Mouse (Mus musculus): ENCODE measurements around the gene Smurf2.
"Not testable (repeated sequence)": the region's sequence is repeated elsewhere in the genome, so short reads cannot be mapped to it uniquely, and the experiment has no call there.

The Smurf2 gene

DNA sequence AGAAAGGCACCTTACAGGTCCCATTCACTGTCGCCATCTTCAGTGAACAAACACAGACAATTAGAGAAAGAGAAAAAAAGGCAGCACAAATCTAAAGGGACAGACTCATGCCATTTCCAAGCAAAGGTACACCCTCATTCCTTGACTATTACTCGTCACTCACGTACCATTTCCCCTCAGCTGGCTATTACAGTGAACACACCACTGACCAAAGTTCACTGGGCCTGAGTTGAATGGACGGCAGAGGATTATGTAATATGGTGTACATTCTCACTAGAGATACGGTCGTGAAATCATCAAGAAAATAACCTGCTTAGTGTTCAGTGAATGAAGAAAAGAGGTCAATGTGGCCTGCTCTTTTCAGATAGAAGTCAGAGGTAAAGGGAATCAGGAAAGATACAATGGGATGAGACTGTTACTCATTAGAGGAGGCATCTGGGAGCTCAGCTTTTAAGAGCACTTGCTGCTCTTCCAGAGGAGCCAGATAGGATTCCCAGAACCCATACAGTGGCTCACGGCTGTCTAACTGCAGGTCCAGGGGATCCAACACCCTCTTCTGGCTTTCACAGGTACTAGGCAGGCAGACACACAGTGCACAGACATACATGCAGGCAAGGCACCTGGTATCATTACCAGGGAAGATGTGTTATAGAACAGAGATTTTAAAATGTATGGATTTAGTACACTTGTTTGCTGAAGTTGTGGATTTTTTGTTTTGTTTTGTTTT is 107.9 kb downstream of the Smurf2 start:
- no peak for DNase-seq (ENCODE audit: low read depth, low spot score)

GRCm38 (mm10) chr11:106807442-106807841 is 113.1 kb downstream of the Smurf2 start:
- not testable (repeated sequence) for DNase-seq (ENCODE audit: low read depth, low spot score)

DNA sequence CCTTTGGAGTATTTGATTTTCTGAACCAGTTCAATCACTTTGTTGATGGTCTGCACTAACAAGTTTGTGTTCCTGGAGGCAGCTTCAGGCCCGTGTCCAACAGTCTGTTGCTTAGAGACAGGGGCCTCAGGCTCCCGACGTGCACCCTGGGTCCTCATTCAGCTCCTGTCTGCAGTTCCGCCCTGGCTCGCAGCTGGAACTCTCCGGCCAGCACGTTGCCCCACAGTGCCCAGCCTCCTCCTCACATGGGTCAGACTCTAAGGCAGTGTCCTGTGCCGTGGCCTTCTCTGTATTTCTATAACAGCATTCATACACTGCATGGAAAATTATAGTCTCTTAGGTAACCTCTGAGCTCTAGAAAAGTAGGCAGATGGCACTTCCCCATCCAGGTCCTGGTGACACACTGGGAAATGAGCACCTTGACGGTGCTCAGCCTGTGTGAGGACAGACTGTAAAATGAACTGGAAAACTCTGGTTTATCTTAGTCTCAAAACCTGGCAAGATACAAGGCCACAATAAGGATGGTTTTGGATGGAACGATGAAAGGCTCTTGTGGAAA is 118.4 kb downstream of the Smurf2 start:
- no peak for DNase-seq (ENCODE audit: low read depth, low spot score)

GRCm38 (mm10) chr11:106795679-106796078 is 124.8 kb downstream of the Smurf2 start:
- peak; percentile 51 for DNase-seq (ENCODE audit: low read depth, low spot score)

DNA sequence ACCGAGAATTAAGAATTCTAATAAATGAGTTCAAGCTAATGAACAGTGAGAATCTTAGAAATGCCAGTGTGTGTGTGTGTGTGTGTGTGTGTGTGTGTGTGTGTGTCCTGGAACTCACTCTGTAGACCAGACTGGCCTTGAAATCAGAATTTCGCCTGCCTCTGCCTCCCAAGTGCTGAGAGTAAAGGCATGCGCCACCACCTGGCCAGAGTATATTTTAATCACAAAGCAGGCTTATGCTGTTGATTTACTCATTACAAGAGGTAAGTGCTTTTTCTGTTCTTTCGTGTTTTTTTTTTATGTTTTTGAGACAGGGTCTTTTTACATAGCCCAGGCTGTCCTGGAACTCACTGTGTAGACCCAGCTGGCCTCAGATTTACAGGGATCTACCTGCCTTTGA is 126.7 kb downstream of the Smurf2 start:
- DNase-seq (ENCODE audit: low read depth, low spot score): no peak

GRCm38 (mm10) chr11:106789649-106790048 is 130.9 kb downstream of the Smurf2 start:
- peak; percentile 44 for DNase-seq (ENCODE audit: low read depth, low spot score)

- DNase-seq (ENCODE audit: low read depth, low spot score): peak; percentile 98
Observed at GRCm38 (mm10) chr11:106788775-106789459, 131.6 kb downstream of the Smurf2 start, which contains the start of the genes Ddx5 and Cep95. Gene Ddx5, minus strand, starts transcription at chr11:106789185. Gene Cep95, plus strand, starts transcription at chr11:106789252.

GRCm38 (mm10) chr11:106788026-106788774 is 132.3 kb downstream of the Smurf2 start:
- DNase-seq (ENCODE audit: low read depth, low spot score): peak; percentile 97

DNA sequence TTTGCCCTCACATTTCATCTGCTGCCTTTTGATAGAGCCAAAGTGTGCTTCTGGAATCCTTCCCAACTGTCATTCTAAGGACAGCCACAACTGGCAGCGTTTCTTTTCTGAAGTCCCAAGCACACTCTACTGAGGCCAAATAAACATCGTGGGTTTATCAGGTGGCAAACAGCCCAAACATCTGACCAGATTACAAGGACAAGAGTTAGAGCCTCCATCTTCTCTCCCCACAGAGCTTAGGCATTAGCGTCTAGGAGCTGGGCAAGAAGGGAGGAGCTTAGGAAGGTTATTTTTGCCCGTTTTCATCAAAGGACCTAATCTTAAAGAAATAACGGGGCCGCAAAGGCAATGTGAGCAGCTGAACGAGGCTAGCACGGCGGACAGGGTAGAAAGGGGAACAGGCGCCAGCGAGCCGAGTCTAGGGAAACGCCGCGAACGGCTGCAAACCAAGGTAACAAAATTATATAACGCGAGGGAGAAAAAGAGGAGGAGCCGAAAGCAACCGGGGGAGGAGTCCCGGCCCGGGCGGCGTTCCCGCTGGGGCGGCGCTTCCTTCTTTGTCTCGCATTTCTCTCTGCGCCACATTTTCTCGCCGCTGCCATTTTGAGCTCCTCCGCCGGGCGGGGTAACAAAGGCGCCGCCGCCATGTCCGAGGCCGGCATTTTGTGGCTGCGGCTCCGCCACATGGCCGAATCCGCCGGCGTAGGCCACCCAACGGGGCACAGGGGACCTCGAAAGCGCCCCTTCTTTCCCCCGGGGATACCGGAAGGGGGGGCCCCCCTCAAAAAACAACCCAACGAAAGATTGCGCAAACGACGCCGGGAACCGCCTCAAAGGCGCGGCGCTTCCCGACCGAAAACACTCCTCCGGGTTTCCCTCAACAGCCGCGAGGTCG is 133.1 kb downstream of the Smurf2 start:
- peak; percentile 86 for DNase-seq (ENCODE audit: low read depth, low spot score)

- DNase-seq (ENCODE audit: low read depth, low spot score): no peak
Observed at GRCm38 (mm10) chr11:106785043-106785442, 135.5 kb downstream of the Smurf2 start.

- DNase-seq (ENCODE audit: low read depth, low spot score): no peak
Observed at GRCm38 (mm10) chr11:106784476-106784875, 136.0 kb downstream of the Smurf2 start.

DNA sequence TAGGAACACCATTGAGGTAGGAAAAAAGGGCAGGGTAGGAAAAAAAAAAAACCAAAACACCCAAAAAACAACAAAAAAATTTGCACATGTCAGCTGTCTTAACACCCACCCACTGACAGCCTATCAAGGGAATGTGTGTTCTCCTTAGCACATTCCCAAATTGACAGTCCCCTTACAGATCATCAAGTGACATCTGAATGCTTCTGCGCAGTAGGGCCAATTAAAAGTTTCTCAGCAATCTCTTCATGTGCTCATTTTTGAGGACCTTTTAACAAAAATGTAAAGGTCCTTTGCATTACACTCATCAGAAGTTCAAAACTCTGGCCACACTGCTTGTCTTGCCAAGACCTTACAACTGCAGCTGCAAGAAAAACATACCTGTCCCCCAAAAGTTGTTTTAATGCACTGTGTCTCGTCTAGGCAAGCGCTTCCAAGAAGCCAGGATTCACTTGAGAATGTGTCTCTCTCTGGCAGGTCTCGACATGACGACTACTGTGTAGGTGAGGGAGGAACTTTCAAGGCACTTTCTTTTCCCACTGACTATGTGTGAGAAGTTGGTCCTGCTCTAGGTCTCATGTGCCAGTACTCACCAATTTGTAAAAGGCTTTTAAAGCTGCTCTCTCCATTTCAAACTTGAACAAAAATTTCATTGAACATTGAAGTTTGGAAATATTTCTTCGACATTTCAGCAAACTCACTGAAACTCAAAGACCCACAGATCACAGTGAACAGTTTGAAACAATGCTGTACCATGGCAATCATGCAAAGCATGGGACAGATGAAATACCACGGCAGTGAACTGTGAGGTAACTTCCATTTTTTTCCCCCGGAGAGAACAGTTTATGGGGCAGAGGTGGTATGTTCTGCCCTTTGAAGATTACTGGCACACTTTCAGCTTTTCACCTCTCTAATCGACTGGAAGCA is 137.4 kb downstream of the Smurf2 start:
- no peak for DNase-seq (ENCODE audit: low read depth, low spot score)

- DNase-seq (ENCODE audit: low read depth, low spot score): not testable (repeated sequence)
Observed at GRCm38 (mm10) chr11:106782271-106782670, 138.2 kb downstream of the Smurf2 start.

DNA sequence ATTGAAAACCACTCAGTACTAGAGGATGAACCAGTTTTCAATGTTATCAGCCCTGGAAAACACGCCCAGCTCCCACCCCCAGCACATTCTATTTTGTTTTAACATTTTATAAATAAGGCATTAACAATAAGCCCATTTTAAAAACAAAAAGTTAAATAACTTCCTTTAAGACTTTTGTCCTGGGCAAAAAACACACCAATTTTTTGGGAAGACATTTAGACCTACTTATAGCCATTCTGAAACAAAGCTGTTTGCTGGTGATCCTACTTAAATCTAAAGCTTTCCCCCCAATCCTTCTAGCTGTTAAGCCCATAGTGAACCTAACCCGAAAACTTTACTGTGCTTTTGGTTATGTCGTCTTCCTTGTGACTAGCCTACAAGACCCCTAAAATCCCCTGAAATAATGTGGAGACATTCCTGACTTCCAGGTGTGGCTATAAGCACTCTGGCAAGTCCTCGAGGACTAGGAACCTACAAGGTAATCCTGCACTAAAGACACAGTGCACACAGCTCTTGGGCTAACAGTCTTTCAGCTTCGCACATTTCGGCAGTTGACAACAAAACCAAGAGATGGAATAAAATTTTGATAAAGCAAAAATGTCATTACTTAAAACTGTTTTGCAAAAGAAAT is 139.8 kb downstream of the Smurf2 start:
- DNase-seq (ENCODE audit: low read depth, low spot score): no peak

DNA sequence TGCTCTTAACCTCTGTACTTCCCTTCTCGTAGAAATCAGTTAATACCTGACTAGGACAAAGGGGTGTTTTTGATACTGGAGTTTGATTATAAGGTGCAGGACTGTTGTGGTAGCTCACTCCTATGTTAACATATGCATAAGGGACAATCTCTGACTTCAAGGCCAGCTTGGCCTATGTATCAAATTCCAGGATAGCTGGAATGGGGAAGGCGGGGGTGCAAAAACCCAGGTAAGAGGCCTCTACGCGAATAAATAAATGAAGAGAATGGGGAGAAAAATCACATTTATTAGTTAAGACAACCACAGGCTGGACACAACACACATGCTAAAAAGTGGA is 140.5 kb downstream of the Smurf2 start:
- no peak for DNase-seq (ENCODE audit: low read depth, low spot score)

DNA sequence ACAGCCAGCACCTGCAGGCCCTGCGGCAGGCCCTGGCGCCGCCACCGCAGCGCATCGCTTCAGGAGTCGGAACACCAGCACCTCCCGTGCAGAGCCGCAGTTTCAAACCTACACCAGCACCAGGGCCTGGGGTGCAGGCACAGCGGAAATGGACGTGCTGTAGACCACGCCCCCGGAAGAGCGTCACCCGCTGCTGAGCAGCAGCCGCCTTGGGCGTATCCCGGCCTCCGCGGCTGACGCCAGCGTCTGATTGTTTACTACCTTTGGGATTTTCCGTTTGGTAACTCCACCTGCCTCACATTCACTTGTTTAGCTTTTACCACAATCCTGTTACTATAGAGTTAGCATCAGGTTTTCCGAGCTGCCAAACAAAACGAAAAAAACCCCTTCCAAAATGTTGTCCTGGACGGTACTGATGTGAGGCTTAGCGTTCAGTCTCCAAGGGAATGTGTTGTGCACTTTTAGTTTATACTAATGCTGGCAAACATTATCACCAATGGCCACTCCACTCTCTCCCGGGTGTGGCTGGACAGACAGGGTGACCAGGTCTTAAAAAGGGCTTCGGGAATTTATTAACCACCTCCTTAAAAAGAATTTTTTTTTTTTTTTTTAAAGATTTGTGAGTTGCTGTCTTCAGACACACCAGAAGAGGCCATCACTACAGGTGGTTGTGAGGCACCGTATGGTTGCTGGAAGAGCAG is 141.0 kb downstream of the Smurf2 start, which contains the start of gene Polg2:
Polg2 (minus strand) TSS at position 150 of the 701 bp plus-strand sequence.
- peak; percentile 96 for DNase-seq (ENCODE audit: low read depth, low spot score)

- no peak for DNase-seq (ENCODE audit: low read depth, low spot score)
Observed at GRCm38 (mm10) chr11:106778589-106779387, 141.7 kb downstream of the Smurf2 start.

GRCm38 (mm10) chr11:106778132-106778531 is 142.4 kb downstream of the Smurf2 start:
- DNase-seq (ENCODE audit: low read depth, low spot score): no peak
